Mouse (Mus musculus) spleen, postnatal 14 days (tissue): ENCODE data around the gene H2-M3.
"Not testable (repeated sequence)": the region's sequence is repeated elsewhere in the genome, so short reads cannot be mapped to it uniquely, and the experiment has no call there.

Experiments
- DNase-seq, 2 experiments: peaks; one replicate each; pipeline ENCODE4 v3.0.0; 2021 to 2022; ENCODE audit warnings: low spot score in 2 of 2

H2-M3 gene

DNA sequence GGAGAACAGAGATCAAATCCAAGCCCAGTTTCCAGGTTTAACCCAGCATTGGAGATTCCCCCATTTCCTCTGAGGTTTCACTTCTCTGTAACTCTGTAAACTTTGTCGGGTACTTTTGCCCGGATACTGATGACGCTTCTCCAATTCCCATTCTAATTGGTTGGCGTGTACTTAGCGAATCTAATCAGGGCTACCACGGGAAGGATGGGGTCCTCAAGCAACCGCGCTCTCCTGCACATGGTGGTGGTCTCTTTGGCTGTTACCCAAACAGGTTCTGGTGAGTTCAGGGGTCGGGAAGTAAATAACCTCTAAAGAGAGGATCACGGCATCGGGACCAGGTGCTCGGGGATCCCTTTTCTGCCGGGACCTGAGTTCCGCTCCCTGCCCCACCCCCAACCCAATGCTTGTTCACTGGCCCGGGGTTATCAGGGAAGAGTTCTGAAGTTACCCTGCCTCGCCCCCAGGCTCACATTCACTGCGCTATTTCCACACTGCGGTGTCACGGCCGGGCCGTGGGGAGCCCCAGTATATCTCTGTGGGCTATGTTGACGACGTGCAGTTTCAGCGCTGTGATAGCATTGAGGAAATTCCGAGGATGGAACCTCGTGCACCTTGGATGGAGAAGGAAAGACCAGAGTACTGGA lies at the start of gene H2-M3:
Gene H2-M3, plus strand, starts transcription at position 163 of the 644 bp plus-strand sequence.
- DNase-seq = peak; percentile 70 to 86

DNA sequence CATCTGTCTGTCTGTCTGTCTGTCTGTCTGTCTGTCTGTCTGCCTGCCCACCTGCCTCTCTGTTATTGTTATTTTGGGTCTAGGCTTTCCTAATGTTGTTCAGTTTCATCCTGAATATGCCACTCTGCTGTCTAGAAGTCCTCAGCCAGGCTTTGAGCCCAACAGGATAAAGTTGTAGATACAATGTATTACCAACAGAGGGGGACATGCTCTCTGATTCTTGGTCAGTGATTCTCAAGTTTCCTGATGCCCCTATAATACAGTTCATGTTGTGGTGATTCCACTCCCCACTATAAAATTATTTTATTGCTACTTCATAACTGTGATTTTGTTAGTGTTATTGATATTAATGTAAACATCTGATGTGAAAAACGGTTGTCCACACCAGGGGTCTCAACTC lies 48.1 kb upstream of the H2-M3 start:
- no peak for DNase-seq

DNA sequence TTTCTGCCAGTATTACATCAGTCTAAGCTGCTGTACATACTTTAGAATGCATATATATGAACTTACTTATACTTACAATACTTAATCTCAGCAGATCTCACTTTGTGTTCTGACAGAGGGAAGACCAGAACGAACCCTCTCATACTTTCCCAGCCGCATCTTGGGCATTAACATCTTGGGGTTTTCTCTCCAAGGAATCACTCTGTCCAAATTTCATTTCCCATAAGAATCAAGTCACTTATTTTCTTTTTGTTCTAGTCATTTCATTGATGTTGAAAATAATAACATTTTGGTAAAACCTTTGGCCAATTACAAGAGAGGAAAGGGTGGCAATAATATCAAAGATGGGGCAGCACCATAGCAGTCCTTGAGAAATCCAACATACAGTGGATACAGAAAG lies 32.8 kb upstream of the H2-M3 start, which contains the start of gene Olfr97:
Gene Olfr97, minus strand, starts transcription at position 101 of the 400 bp plus-strand sequence.
- DNase-seq = not testable (repeated sequence)

DNA sequence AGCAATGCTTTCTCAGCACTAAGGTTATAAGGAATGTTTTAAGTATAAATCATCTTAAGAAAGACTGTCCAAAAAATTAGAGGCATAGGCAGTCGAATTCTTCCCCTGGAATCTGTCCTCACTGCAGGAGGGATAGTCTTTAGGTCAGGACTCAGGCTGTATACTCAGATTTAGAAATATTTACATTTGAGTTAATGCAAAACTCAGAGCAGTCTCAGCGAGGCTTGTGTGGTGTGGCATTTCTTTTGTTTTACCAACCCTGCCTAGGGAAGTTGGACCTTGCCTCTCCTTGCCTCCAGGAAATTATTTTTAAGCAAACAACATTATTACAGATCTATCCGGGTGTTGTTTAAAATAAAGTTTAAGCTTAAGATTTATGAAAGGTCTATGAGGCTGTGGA lies 27.8 kb upstream of the H2-M3 start:
- DNase-seq = no peak

DNA sequence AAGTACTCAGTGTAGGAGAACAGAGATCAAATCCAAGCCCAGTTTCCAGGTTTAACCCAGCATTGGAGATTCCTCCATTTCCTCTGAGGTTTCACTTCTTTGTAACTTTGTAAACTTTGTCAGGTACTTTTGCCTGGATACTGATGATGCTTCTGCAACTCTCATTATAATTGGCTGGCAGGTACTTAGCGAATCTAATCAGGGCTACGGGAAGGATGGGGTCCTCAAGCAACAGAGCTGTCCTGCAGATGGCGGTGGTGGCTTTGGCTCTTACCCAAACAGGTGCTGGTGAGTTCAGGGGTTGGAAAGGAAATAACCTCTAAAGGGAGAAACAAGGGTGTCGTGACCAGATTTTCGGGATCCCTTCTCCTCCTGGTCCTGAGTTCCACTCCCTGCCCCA lies 23.3 kb upstream of the H2-M3 start:
- peak in 1 of 2 experiments; percentile 22 for DNase-seq

DNA sequence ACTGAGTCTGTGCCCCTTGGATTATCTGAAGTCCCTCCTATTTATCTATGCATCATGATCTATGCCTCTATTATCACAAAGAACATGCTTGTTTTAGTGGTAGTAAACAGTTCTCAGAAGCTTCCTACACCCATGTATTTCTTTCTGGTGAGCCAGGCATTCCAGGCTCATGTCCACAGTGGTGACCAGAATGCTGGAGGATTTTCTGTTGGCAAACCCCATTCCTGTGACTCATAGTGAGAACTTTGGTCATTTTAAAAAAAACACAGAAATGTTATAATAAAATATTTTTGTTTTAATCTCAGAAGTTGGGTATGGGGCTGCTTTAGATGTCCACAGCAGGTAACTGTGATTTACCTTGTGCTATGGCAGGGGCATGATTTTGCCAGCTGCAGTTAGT lies 20.6 kb upstream of the H2-M3 start:
- no peak for DNase-seq

DNA sequence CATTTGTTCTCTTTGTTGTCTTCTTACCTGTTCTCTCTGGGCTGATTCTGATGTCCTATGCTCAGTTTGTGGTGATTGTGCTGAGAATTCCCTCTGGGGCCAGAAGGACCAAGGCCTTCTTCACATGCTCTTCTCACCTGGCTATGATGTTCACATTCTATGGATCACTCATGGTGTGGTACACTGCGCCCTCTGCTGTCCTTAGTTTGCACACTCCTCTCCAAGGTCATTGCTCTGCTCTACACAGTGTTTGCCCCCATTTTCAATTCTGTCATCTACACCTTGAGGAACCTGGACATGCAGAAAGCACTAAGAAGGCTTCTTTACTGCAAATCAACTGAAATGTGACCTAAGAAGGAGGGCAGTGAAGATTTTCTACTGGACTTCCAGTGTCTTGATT lies 19.5 kb upstream of the H2-M3 start:
- DNase-seq = no peak

DNA sequence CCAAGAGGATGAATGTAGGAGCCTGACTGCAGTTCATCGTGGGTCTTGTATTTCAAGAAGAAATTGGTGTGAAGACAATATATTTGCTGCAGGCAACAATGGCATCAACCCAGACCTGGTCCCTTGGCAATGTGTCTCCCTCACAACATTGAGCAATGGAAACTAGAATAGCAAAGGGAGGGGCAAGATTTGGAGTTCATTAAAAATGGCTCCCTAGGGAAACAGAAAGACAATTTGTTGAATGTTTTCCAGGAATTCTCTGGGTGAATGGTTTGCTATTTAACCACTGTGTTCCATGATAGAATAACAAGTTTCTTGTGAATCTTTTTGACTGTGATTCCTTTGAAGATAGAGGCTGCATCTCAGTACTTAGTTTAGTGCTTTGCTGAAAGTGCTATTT lies 6.4 kb upstream of the H2-M3 start, which contains the start of gene Olfr98:
Gene Olfr98, minus strand, starts transcription at position 124 of the 400 bp plus-strand sequence.
- no peak for DNase-seq

DNA sequence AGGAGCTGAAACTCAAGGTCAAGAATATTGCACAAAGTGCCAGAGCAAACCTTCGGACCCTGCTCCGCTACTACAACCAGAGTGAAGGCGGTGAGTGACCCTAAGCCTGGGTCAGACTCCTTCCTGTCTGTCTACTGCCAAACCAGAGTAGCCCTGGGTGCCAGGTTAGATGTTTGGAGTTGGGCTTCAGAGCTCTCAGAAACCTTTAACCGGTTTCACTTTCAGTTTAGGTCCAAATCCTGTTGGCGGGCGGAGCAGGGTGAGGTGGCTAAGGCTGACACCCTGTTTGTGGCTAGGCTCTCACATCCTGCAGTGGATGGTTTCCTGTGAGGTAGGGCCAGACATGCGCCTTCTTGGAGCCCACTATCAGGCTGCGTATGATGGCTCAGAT lies 677 bp downstream of the H2-M3 start:
- DNase-seq = peak; percentile 11 to 39

DNA sequence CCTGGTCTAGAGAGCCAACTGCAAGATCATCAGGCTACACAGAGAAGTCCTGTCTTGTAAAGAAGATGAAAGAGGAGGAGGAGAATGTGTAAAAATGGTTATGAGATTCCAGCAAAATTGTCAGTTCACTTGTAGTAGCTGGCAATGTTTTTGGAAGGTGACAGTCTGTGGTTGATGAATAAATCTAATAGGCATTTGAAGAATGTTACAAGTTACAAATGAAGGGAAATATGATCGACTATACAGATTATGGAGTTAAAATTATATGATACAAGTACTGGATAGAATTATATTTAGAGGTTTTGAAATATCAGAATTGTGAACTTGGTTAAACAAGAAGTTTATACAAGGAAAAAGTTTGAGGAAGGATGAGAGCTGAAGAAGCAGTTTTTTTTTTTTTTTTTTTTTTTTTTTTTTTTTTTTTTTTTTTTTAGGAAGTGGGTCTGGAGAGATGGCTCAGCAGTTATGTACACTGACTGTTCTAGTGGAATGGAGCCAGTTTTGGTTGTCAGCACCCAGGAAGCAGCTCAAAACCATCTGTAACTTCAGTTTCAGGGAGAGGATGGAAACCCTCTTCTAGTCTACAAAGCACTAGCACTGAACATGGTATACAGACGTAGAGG lies 5.7 kb downstream of the H2-M3 start:
- no peak for DNase-seq

DNA sequence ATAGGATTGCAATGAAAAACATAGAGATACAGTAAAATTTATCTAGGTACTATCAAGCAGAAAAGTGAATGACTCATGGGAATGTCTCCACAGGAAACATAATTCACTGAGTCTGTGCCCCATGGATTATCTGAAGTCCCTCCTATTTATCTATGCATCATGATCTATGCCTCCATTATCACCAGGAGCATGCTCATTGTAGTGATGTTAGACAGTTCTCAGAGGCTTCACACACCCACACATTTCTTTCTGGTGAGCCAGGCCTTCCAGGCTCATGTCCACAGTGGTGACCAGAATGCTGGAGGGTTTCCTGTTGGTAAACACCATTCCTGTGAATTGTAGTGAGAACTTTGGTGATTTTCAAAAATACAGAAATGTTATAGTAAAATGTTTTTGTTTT lies 6.6 kb downstream of the H2-M3 start:
- DNase-seq = no peak

DNA sequence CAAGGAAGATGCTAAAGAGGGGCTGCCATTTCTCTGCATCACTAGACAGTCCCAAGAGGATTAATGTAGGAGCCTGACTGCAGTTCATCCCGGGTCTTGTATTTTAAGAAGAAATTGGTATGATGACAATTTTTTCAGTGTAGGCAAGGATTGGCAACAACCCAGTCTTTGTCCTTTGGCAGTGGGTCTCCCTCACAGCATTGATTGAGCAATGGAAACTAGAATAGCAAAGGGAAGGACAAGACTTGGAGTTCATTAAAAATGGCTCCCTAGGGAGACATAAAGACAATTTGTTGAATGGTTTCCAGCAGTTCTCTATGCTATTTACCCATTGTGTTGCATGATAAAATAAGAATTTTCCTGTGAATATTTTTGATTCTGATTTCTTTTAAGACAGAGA lies 10.3 kb downstream of the H2-M3 start:
- DNase-seq = no peak

DNA sequence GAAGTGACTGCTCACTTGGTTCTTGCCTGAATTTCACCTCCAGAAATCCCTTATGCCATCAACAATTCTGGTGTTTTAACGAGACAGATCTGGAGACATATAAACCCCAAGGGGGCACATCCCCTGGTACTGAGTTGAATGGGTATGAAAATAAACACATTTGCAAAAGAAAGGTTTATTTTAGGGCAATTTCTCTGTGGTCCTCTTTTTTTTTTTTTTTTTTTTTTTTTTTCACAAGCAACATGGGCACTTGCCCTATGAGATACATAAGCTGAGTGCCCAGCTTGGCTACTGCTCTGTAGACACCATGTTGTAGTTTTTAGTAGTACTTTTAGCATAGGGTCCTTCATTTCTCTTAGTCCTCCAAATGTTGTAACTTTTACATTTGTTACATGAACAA lies 13.3 kb downstream of the H2-M3 start, which contains the start of gene Olfr99:
Gene Olfr99, minus strand, starts transcription at position 101 of the 400 bp plus-strand sequence.
- no peak for DNase-seq

DNA sequence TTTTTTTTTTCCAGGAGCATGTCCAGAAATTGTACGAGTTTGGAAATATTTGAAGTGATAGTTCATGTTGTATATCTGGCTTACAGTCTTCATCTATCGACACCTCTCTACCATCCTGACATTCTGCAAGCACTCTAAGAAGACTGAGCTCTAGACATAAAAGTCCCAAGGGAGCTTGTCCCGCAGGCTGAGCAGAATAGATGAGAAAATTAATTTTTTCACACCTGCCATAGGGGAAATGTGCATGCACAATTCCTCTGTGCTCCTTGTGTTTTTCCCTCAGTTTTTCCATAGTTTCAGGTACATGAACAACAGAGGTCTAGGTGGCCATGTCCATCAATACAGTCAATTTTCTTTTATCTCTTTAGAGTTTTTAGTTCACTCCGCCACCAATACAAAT lies 34.2 kb downstream of the H2-M3 start, which contains the start of gene Olfr101:
Gene Olfr101, minus strand, starts transcription at position 101 of the 400 bp plus-strand sequence.
- DNase-seq = no peak

DNA sequence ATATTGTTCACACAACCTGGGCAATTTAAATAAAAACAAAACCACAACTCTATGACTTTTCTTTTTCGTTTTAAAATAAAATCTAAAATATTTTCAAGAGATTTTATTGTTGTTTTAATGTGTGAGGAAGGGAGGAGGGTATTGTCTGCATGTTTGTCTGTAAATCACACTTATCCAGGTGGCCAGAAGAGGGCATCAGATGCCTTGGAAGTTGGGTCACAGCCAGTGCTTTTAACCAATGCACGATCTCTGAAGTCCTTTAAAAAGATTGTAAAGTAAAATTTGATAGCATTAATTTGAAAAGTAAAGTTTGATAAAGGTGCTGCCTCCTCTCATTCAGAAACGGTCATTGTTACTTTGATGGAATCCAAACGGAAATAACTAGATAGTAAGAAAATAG lies 38.5 kb downstream of the H2-M3 start:
- DNase-seq = no peak

DNA sequence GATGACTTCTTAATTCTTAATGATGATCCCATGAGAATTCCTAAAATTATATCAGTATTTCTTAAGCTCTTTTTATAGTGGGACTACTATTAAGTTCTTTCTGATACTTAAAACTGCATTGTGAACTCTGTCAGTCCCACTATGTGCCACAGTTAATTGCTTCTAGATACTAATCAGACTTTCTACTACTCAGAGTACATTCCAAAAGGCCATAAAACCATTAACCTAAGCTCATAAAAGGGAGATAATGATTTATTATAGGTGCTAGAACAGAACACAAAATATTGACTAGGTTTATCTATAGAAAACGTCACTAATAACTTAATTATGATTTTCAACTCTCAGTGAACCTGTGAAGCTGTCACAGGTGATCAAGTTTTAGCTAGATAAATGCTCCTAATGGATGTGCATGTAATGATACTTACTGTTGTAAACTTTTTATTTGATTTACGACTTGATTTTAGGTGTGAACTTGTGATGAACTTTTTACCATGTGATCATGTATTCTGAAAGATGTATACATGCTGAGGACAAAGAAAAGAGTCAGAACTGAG lies 40.2 kb downstream of the H2-M3 start:
- DNase-seq = no peak

DNA sequence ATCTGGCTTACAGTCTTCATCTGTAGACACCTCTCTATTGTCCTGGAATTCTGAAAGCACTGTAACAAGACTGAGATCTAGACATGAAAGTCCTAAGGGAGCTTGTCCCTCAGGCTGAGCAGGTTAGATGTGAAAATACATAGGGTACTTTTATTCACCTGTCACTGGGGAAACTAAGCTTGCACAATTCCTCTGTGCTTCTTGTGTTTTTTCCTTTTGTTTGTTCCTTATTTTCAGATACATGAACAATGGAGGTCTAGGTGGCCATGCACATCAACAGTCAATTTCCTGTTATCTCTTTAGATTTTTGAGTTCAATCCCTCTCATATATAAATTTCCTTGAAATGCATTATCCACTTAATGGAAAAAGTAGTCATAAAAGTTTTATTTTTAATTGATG lies 46.9 kb downstream of the H2-M3 start, which contains the start of gene Olfr102:
Gene Olfr102, minus strand, starts transcription at position 101 of the 400 bp plus-strand sequence.
- DNase-seq = no peak
